Mouse (Mus musculus): ENCODE data around the gene Ptbp3. TPM values are rescaled to one million over a fixed set of nuclear protein-coding genes. Genes with fewer than 3 reads are reported as not detected.
A peak's percentile ranks its signal among the peaks of the same experiment; 100 is the strongest.

Gene Ptbp3
- 40.8 and 46.1 TPM in 2 replicates for total RNA-seq (2012; rRNA removed)

DNA sequence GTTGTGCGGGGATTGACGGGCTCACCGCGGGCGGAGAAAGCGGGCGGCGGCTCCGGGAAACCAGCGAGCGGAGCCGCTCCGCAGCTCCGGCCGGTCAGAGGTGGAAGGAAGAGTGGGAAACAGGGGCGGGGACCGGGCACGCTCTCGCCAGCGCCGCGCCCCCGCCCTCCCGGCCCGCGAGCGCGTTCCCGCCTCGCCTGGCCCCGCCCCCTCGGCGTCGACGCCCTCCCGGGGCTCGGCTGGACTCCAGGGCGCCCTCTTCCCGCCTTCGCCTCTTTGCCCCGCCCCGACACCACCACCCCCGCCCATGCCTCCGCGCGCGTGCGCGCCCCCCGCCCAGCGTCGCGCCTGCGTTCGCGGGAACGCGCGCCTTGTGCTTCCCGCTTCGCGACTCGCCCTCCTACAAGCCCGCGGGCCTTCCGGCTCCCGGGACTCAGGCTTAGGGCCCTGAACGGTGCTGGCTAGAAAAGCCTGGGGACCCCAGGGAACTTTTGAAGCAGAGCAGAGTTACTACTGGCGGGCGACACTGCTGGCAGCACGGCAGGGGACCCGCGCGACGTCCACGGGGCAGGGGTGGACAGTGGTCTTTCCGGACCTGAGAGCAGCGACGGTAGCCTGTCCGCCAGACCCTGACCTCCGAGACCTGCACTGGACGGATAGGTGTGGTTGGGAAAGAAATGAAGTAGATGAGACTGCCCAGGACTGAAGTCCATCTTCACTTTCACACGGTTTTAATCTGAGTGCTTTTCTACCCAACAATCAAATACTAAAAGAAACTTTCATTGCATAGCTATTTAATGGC, at the start of gene Ptbp3:
TSS of gene Ptbp3 (minus strand) at position 190 of the 802 bp plus-strand sequence.
- in situ Hi-C loops (cut with MboI; ENCODE audit: low sequenced_read_pairs in 2 of 2, unreplicated experiment in 2 of 2), result no loop called here
- Histone ChIP-seq H3K36me3 (ENCODE audit: control insufficient read depth, insufficient read depth, low read length, poor library complexity, severe bottlenecking) (no peaks in the 10 kb centered on the region), H3K9ac (ENCODE audit: insufficient read depth, low read depth, low read length, poor library complexity, severe bottlenecking) (peak within 1 kb of the TSS; percentile 89), H3K9me3 (ENCODE audit: control insufficient read depth, insufficient read depth, low read depth, low read length) (no peaks in the 10 kb centered on the region), H3K27ac (ENCODE audit: insufficient read depth, low read depth, low read length, poor library complexity, severe bottlenecking) (peak within 1 kb of the TSS; percentile 72), H3K4me1 (ENCODE audit: control insufficient read depth in 2 of 2, insufficient read depth in 2 of 2, low read length in 2 of 2, poor library complexity in 1 of 2) (peaks cover 0 to 6% of the 10 kb centered on the region in 2 experiments; a peak in 1 of 4 replicates), H3K4me3 (ENCODE audit: insufficient read depth in 1 of 2, low read depth in 1 of 2, low read length in 2 of 2, poor library complexity in 1 of 2, severe bottlenecking in 1 of 2) (peak within 1 kb of the TSS; percentile 97 to 99)
- peak; percentile 87 for DNase-seq (ENCODE audit: low read depth, low spot score)
- no peak for TF ChIP-seq CHD2 (IDR thresholded peaks at IDR 0.05; ENCODE audit: low read depth, low read length)
- no peak for TF ChIP-seq ZNF384 (IDR thresholded peaks at IDR 0.05; ENCODE audit: low read depth, low read length)
- no peak for TF ChIP-seq MAFK (IDR thresholded peaks at IDR 0.05; ENCODE audit: insufficient read depth, low read depth, low read length)
- no peak for TF ChIP-seq ZC3H11A (IDR thresholded peaks at IDR 0.05; ENCODE audit: borderline replicate concordance, low read depth, low read length)

DNA sequence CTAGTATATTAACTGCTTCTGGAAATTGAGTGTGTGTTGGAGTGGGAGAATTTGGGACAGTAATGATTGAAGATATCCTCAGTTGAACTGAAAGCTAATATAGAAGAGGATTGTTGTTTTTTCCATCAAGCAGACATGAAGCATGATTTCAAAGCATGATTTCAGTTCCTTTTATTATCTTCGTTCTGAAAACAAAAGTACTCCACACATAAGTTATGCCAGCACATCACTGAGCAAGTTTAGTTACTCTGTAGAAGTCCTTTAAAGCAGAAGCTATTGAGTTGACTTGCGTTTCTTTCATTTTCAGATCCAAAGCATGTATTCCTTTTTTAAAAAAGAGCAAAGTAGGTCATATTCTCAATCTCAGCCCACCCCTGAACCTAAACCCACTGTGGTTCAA, 47.4 kb upstream of the Ptbp3 start:
- Histone ChIP-seq H3K36me3 (ENCODE audit: control insufficient read depth, insufficient read depth, low read length, poor library complexity, severe bottlenecking) (no peaks in the 10 kb centered on the region), H3K9ac (ENCODE audit: insufficient read depth, low read depth, low read length, poor library complexity, severe bottlenecking) (no peak overlapping the region), H3K27ac (ENCODE audit: insufficient read depth, low read depth, low read length, poor library complexity, severe bottlenecking) (no peak overlapping the region), H3K4me1 (ENCODE audit: control insufficient read depth in 2 of 2, insufficient read depth in 2 of 2, low read length in 2 of 2, poor library complexity in 1 of 2) (no peaks in the 10 kb centered on the region), H3K9me3 (ENCODE audit: control insufficient read depth, insufficient read depth, low read depth, low read length) (no peaks in the 10 kb centered on the region), H3K4me3 (ENCODE audit: insufficient read depth in 1 of 2, low read depth in 1 of 2, low read length in 2 of 2, poor library complexity in 1 of 2, severe bottlenecking in 1 of 2) (no peak overlapping the region)
- TF ChIP-seq HCFC1 (IDR thresholded peaks at IDR 0.05; ENCODE audit: borderline replicate concordance, insufficient read depth, low read length) (no peak), CHD2 (IDR thresholded peaks at IDR 0.05; ENCODE audit: low read depth, low read length) (no peak), ZC3H11A (IDR thresholded peaks at IDR 0.05; ENCODE audit: borderline replicate concordance, low read depth, low read length) (no peak), MAFK (IDR thresholded peaks at IDR 0.05; ENCODE audit: insufficient read depth, low read depth, low read length) (no peak), ZNF384 (IDR thresholded peaks at IDR 0.05; ENCODE audit: low read depth, low read length) (no peak)
- no peak for DNase-seq (ENCODE audit: low read depth, low spot score)
- in situ Hi-C loops (cut with MboI; ENCODE audit: low sequenced_read_pairs in 2 of 2, unreplicated experiment in 2 of 2), result loop anchor here in 1 of 2 experiments (25.0 kb wide), 1 partner anchor 484 kb away; no protein-coding TSS in a partner anchor

DNA sequence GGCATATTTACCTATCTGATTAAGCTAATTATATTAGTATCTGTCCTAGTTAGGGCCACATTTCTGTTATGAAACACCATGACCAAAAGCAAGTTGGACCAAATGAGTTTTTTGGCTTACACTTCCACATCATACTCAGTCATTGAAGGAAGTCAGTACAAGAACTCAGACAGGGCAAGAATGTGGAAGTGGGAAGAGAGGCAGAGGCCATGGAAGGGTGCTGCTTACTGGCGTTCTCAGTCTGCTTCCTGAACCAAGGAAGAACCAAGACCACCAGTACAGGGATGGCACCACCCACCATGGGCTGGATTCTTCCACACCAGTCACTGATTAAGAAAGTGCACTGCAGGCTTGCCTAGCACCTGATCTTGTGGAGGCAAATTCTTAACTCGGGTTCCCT, 45.5 kb upstream of the Ptbp3 start:
- Histone ChIP-seq H3K4me3 (ENCODE audit: insufficient read depth in 1 of 2, low read depth in 1 of 2, low read length in 2 of 2, poor library complexity in 1 of 2, severe bottlenecking in 1 of 2) (no peak overlapping the region), H3K9me3 (ENCODE audit: control insufficient read depth, insufficient read depth, low read depth, low read length) (no peaks in the 10 kb centered on the region), H3K9ac (ENCODE audit: insufficient read depth, low read depth, low read length, poor library complexity, severe bottlenecking) (no peak overlapping the region), H3K36me3 (ENCODE audit: control insufficient read depth, insufficient read depth, low read length, poor library complexity, severe bottlenecking) (no peaks in the 10 kb centered on the region), H3K27ac (ENCODE audit: insufficient read depth, low read depth, low read length, poor library complexity, severe bottlenecking) (no peak overlapping the region), H3K4me1 (ENCODE audit: control insufficient read depth in 2 of 2, insufficient read depth in 2 of 2, low read length in 2 of 2, poor library complexity in 1 of 2) (no peaks in the 10 kb centered on the region)
- no peak for DNase-seq (ENCODE audit: low read depth, low spot score)
- no peak for TF ChIP-seq MAFK (IDR thresholded peaks at IDR 0.05; ENCODE audit: insufficient read depth, low read depth, low read length)
- TF ChIP-seq CHD2 (IDR thresholded peaks at IDR 0.05; ENCODE audit: low read depth, low read length), result no peak
- TF ChIP-seq ZNF384 (IDR thresholded peaks at IDR 0.05; ENCODE audit: low read depth, low read length), result no peak
- no peak for TF ChIP-seq ZC3H11A (IDR thresholded peaks at IDR 0.05; ENCODE audit: borderline replicate concordance, low read depth, low read length)
- TF ChIP-seq HCFC1 (IDR thresholded peaks at IDR 0.05; ENCODE audit: borderline replicate concordance, insufficient read depth, low read length), result no peak
- in situ Hi-C loops (cut with MboI; ENCODE audit: low sequenced_read_pairs in 2 of 2, unreplicated experiment in 2 of 2), result loop anchor here in 1 of 2 experiments (25.0 kb wide), 1 partner anchor 482 kb away; no protein-coding TSS in a partner anchor

DNA sequence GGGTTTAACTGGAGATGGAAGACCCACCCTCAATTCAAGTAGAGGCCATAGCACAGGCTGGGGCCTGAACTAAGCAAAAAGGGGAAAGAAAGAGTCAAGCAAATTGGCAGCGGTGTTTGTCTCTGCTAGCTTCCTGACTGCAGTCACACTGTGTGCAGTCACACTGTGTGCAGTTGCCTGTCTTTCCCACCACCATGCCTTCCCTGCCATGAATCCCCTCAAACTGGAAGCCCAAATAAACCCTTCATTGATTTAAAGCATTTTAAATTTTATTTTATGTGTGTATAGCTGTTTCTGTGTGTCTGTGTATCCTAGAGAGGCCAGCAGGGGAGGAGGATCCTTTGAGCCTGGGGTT, 38.7 kb upstream of the Ptbp3 start:
- no peak for TF ChIP-seq ZNF384 (IDR thresholded peaks at IDR 0.05; ENCODE audit: low read depth, low read length)
- no peak for TF ChIP-seq CHD2 (IDR thresholded peaks at IDR 0.05; ENCODE audit: low read depth, low read length)
- no peak for TF ChIP-seq HCFC1 (IDR thresholded peaks at IDR 0.05; ENCODE audit: borderline replicate concordance, insufficient read depth, low read length)
- TF ChIP-seq ZC3H11A (IDR thresholded peaks at IDR 0.05; ENCODE audit: borderline replicate concordance, low read depth, low read length), result no peak
- no peak for TF ChIP-seq MAFK (IDR thresholded peaks at IDR 0.05; ENCODE audit: insufficient read depth, low read depth, low read length)
- H3K36me3 ChIP-seq (ENCODE audit: control insufficient read depth, insufficient read depth, low read length, poor library complexity, severe bottlenecking), result no peaks in the 10 kb centered on the region
- no peak for DNase-seq (ENCODE audit: low read depth, low spot score)
- no peak overlapping the region for H3K27ac ChIP-seq (ENCODE audit: insufficient read depth, low read depth, low read length, poor library complexity, severe bottlenecking)
- H3K9me3 ChIP-seq (ENCODE audit: control insufficient read depth, insufficient read depth, low read depth, low read length), result no peaks in the 10 kb centered on the region
- in situ Hi-C loops (cut with MboI; ENCODE audit: low sequenced_read_pairs in 2 of 2, unreplicated experiment in 2 of 2), result loop anchor here in 1 of 2 experiments (25.0 kb wide), 1 partner anchor 476 kb away; no protein-coding TSS in a partner anchor
- no peaks in the 10 kb centered on the region for H3K4me1 ChIP-seq (ENCODE audit: control insufficient read depth in 2 of 2, insufficient read depth in 2 of 2, low read length in 2 of 2, poor library complexity in 1 of 2)
- H3K4me3 ChIP-seq (ENCODE audit: insufficient read depth in 1 of 2, low read depth in 1 of 2, low read length in 2 of 2, poor library complexity in 1 of 2, severe bottlenecking in 1 of 2), result no peak overlapping the region
- H3K9ac ChIP-seq (ENCODE audit: insufficient read depth, low read depth, low read length, poor library complexity, severe bottlenecking), result no peak overlapping the region
